Comparison of ENCODE assay signal across 8 mouse cellular contexts in the genomic region with DNA sequence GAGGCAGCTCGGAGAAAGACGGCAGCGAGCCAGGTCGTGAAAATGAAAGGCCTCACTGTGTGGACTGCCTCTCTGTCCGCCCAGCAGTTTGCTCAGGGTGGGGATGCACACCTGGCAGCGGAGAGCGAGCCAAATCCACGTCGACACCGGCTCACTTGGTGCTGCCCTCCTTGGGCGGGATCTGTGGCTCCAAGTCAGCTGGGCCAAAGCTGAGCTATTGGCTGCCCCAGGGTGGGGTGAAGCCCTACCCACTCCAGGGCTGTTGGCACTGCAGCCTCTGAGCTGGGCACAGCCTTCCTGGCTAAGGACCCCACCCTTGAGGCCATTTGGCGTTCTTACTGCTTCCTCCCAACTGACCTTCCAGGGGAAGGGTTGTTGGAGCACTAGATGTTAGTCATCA. TPM values are rescaled to one million over a fixed set of nuclear protein-coding genes. Genes with fewer than 3 reads are reported as not detected.
A peak's percentile ranks its signal among the peaks of the same experiment; 100 is the strongest.
DNase-seq lines count a peak whose midpoint lies in the region; ATAC-seq and TF ChIP-seq lines count a peak whose summit lies in the region.

No protein-coding gene starts in this region.

- no peak for ATAC-seq in forebrain, embryonic 14.5 days
- ATAC-seq in intestine, embryonic 14.5 days (replicated peaks; ENCODE audit: low FRiP score, low TSS enrichment, low read depth) = peak; percentile 22; the same call in 1 of the 2 replicates
- 0 out of 2 replicates have a peak, but pooled peaks have one; percentile 6 for ATAC-seq in midbrain, embryonic 16.5 days

- H3K4me2 ChIP-seq in forebrain, embryonic 14.5 days (ENCODE audit: low read length) = peak overlapping the region; percentile 96
- H3K4me2 ChIP-seq in intestine, embryonic 14.5 days (ENCODE audit: low read length) = peak overlapping the region; percentile 97
- H3K4me2 ChIP-seq in midbrain, embryonic 16.5 days (ENCODE audit: low read length) = peak overlapping the region; percentile 82

- peaks cover 52% of the 10 kb centered on the region for H3K36me3 ChIP-seq in forebrain, embryonic 14.5 days (ENCODE audit: control insufficient read depth, insufficient read depth, low read length)
- peaks cover 54% of the 10 kb centered on the region for H3K36me3 ChIP-seq in intestine, embryonic 14.5 days (ENCODE audit: control insufficient read depth, insufficient read depth, low read length)
- H3K36me3 ChIP-seq in liver, adult 2 months (ENCODE audit: control insufficient read depth, insufficient read depth, low read length) = peaks cover 4% of the 10 kb centered on the region; the same call in 1 of the 2 replicates
- peaks cover 29% of the 10 kb centered on the region for H3K36me3 ChIP-seq in midbrain, embryonic 16.5 days (ENCODE audit: control insufficient read depth, insufficient read depth, low read length)

- H3K27me3 ChIP-seq in forebrain, embryonic 14.5 days (replicated peaks; ENCODE audit: control insufficient read depth, insufficient read depth, low read length) = no peaks in the 10 kb centered on the region
- H3K27me3 ChIP-seq in intestine, embryonic 14.5 days (replicated peaks; ENCODE audit: control insufficient read depth, insufficient read depth, low read length) = no peaks in the 10 kb centered on the region
- no peaks in the 10 kb centered on the region for H3K27me3 ChIP-seq in liver, adult 2 months (ENCODE audit: control insufficient read depth, insufficient read depth, low read length)
- H3K27me3 ChIP-seq in midbrain, embryonic 16.5 days (ENCODE audit: control insufficient read depth, insufficient read depth, low read depth, low read length) = no peaks in the 10 kb centered on the region

- TF ChIP-seq POLR2A in liver, adult 2 months (IDR thresholded peaks at IDR 0.05; ENCODE audit: extremely low read depth, insufficient read depth, low read length) = peak; percentile 64

- no peak for TF ChIP-seq CTCF in liver, adult 2 months (IDR thresholded peaks at IDR 0.05; ENCODE audit: low read depth, low read length)

- 4% methylated on average over 12 of the region's 12 CpGs for WGBS in forebrain, embryonic 14.5 days
- WGBS in intestine, embryonic 14.5 days = 6% methylated on average over 12 of the region's 12 CpGs
- WGBS in liver, adult 2 months = under 1% methylated on average over 12 of the region's 12 CpGs
- 3% methylated on average over 12 of the region's 12 CpGs for WGBS in midbrain, embryonic 16.5 days

- H3K9me3 ChIP-seq in forebrain, embryonic 14.5 days (replicated peaks; ENCODE audit: control insufficient read depth, low read length) = no peaks in the 10 kb centered on the region
- H3K9me3 ChIP-seq in intestine, embryonic 14.5 days (ENCODE audit: control insufficient read depth, low read length) = no peaks in the 10 kb centered on the region
- H3K9me3 ChIP-seq in midbrain, embryonic 16.5 days (replicated peaks; ENCODE audit: control insufficient read depth, low read length, poor library complexity, severe bottlenecking) = no peaks in the 10 kb centered on the region

- no peaks in the 10 kb centered on the region for H3K79me2 ChIP-seq in liver, adult 2 months (ENCODE audit: control insufficient read depth, insufficient read depth, low read length)

- peak overlapping the region; percentile 80 for H3K4me3 ChIP-seq in brown adipose tissue, adult 24 weeks (ENCODE audit: insufficient read depth, low read depth, low read length)
- peak overlapping the region; percentile 54 for H3K4me3 ChIP-seq in forebrain, embryonic 14.5 days (ENCODE audit: low read depth, low read length)
- peak overlapping the region; percentile 71 for H3K4me3 ChIP-seq in intestine, embryonic 14.5 days (ENCODE audit: low read depth, low read length)
- peak overlapping the region; percentile 74 for H3K4me3 ChIP-seq in liver, adult 2 months (ENCODE audit: insufficient read depth, low read depth, low read length)
- peak overlapping the region; percentile 66 for H3K4me3 ChIP-seq in midbrain, embryonic 16.5 days (ENCODE audit: low read depth, low read length)

- intact Hi-C loops in gastrocnemius, postnatal 36 days (cut with DNase I) = no loop called here

- H3K9ac ChIP-seq in forebrain, embryonic 14.5 days (ENCODE audit: low read length) = peak overlapping the region; percentile 84
- H3K9ac ChIP-seq in intestine, embryonic 14.5 days (ENCODE audit: low read length) = peak overlapping the region; percentile 83
- peak overlapping the region; percentile 73 for H3K9ac ChIP-seq in liver, adult 2 months (ENCODE audit: low read depth, low read length)
- peak overlapping the region; percentile 81 for H3K9ac ChIP-seq in midbrain, embryonic 16.5 days (ENCODE audit: low read depth, low read length)

- H3K27ac ChIP-seq in brown adipose tissue, adult 24 weeks (replicated peaks; ENCODE audit: low read depth, low read length) = peak overlapping the region; percentile 42
- H3K27ac ChIP-seq in forebrain, embryonic 14.5 days (ENCODE audit: low read depth, low read length) = no peak overlapping the region
- peak overlapping the region; percentile 43; the same call in 1 of the 2 replicates for H3K27ac ChIP-seq in intestine, embryonic 14.5 days (ENCODE audit: low read depth)
- peak overlapping the region; percentile 79 for H3K27ac ChIP-seq in liver, adult 2 months (replicated peaks; ENCODE audit: insufficient read depth, low read depth, low read length)
- H3K27ac ChIP-seq in midbrain, embryonic 16.5 days (ENCODE audit: low read length) = peak overlapping the region; percentile 91

- peak; percentile 28 for DNase-seq in gastrocnemius, adult 18-20 months (ENCODE audit: low spot score)
- DNase-seq in gastrocnemius, postnatal 36 days = no peak
- no peak for DNase-seq in forebrain, embryonic 14.5 days (ENCODE audit: low spot score)
- DNase-seq in intestine, embryonic 14.5 days (ENCODE audit: low spot score) = no peak
- DNase-seq in liver, adult 2 months (ENCODE audit: extremely low read depth, low read depth, low spot score) = peak; percentile 94
- DNase-seq in testis, postnatal 14 days (ENCODE audit: low spot score) = peak; percentile 55

- peaks cover 5% of the 10 kb centered on the region; the same call in 1 of the 2 replicates for H3K4me1 ChIP-seq in brown adipose tissue, adult 24 weeks (ENCODE audit: control insufficient read depth, insufficient read depth, insufficient read length, low read length)
- peaks cover 10% of the 10 kb centered on the region for H3K4me1 ChIP-seq in forebrain, embryonic 14.5 days (ENCODE audit: control insufficient read depth, insufficient read depth, low read length)
- peaks cover 11% of the 10 kb centered on the region for H3K4me1 ChIP-seq in intestine, embryonic 14.5 days (replicated peaks; ENCODE audit: control insufficient read depth, insufficient read depth, low read length)
- peaks cover 8% of the 10 kb centered on the region for H3K4me1 ChIP-seq in liver, adult 2 months (ENCODE audit: control insufficient read depth, insufficient read depth, low read length)
- peaks cover 16% of the 10 kb centered on the region for H3K4me1 ChIP-seq in midbrain, embryonic 16.5 days (ENCODE audit: control insufficient read depth, insufficient read depth, low read length)

RNA-seq across cellular contexts. Expression of gene Gale, which starts 0.9 kb away (rescaled TPM):
- under 1 TPM; 0.73 to 0.97 TPM for total RNA-seq in gastrocnemius, adult 18-20 months (2021)
- under 1 TPM; 0.49 to 0.69 TPM for total RNA-seq in gastrocnemius, postnatal 36 days (2021)
- 40.3 and 53.3 TPM in 2 replicates for polyA plus RNA-seq in brown adipose tissue, adult 24 weeks (2012; ENCODE audit: insufficient read depth, insufficient read length, missing spikeins)
- polyA plus RNA-seq in forebrain, embryonic 14.5 days (2014; fragmentation: Nextera tagmentation; extraction: Ambion mirVana) = 32.9 and 35.7 TPM in 2 replicates
- polyA plus RNA-seq in intestine, embryonic 14.5 days (2014; fragmentation: Nextera tagmentation; extraction: Ambion mirVana) = 50.1 and 62.2 TPM in 2 replicates
- total RNA-seq in liver, adult 2 months (2014; rRNA removed) = 34.2 and 38.5 TPM in 2 replicates
- 32.0 and 33.6 TPM in 2 replicates for polyA plus RNA-seq in liver, adult 2 months (2012; rRNA removed)
- 41.2 and 47.7 TPM in 2 replicates for polyA plus RNA-seq in midbrain, embryonic 16.5 days (2015; fragmentation: Nextera tagmentation; extraction: Ambion mirVana)

RNA-seq across cellular contexts. Expression of gene Lypla2, which starts 8.0 kb away (rescaled TPM):
- 10 to 100 TPM; 25.2 to 29.8 TPM for total RNA-seq in gastrocnemius, adult 18-20 months (2021)
- 10 to 100 TPM; 22.8 to 27.2 TPM for total RNA-seq in gastrocnemius, postnatal 36 days (2021)
- 29.3 and 29.8 TPM in 2 replicates for polyA plus RNA-seq in brown adipose tissue, adult 24 weeks (2012; ENCODE audit: insufficient read depth, insufficient read length, missing spikeins)
- polyA plus RNA-seq in forebrain, embryonic 14.5 days (2014; fragmentation: Nextera tagmentation; extraction: Ambion mirVana) = 163 and 168 TPM in 2 replicates
- 109 and 111 TPM in 2 replicates for polyA plus RNA-seq in intestine, embryonic 14.5 days (2014; fragmentation: Nextera tagmentation; extraction: Ambion mirVana)
- 21.8 and 25.9 TPM in 2 replicates for total RNA-seq in liver, adult 2 months (2014; rRNA removed)
- polyA plus RNA-seq in liver, adult 2 months (2012; rRNA removed) = 113 and 116 TPM in 2 replicates
- 209 and 230 TPM in 2 replicates for polyA plus RNA-seq in midbrain, embryonic 16.5 days (2015; fragmentation: Nextera tagmentation; extraction: Ambion mirVana)

RNA-seq across cellular contexts. Expression of gene Hmgcl, which starts 18.2 kb away (rescaled TPM):
- total RNA-seq in gastrocnemius, adult 18-20 months (2021) = 10 to 100 TPM; 38.5 to 40.1 TPM
- total RNA-seq in gastrocnemius, postnatal 36 days (2021) = 10 to 100 TPM; 38.7 to 39.0 TPM
- polyA plus RNA-seq in brown adipose tissue, adult 24 weeks (2012; ENCODE audit: insufficient read depth, insufficient read length, missing spikeins) = 45.1 and 79.9 TPM in 2 replicates
- polyA plus RNA-seq in forebrain, embryonic 14.5 days (2014; fragmentation: Nextera tagmentation; extraction: Ambion mirVana) = 70.4 and 71.0 TPM in 2 replicates
- 91.1 and 93.9 TPM in 2 replicates for polyA plus RNA-seq in intestine, embryonic 14.5 days (2014; fragmentation: Nextera tagmentation; extraction: Ambion mirVana)
- total RNA-seq in liver, adult 2 months (2014; rRNA removed) = 179 and 187 TPM in 2 replicates
- polyA plus RNA-seq in liver, adult 2 months (2012; rRNA removed) = 266 and 291 TPM in 2 replicates
- polyA plus RNA-seq in midbrain, embryonic 16.5 days (2015; fragmentation: Nextera tagmentation; extraction: Ambion mirVana) = 59.3 and 68.6 TPM in 2 replicates

RNA-seq across cellular contexts. Expression of gene Pithd1, which starts 22.6 kb away (rescaled TPM):
- 10 to 100 TPM; 25.3 to 26.3 TPM for total RNA-seq in gastrocnemius, adult 18-20 months (2021)
- total RNA-seq in gastrocnemius, postnatal 36 days (2021) = 10 to 100 TPM; 21.3 to 23.9 TPM
- 20.3 and 31.3 TPM in 2 replicates for polyA plus RNA-seq in brown adipose tissue, adult 24 weeks (2012; ENCODE audit: insufficient read depth, insufficient read length, missing spikeins)
- 56.1 and 58.0 TPM in 2 replicates for polyA plus RNA-seq in forebrain, embryonic 14.5 days (2014; fragmentation: Nextera tagmentation; extraction: Ambion mirVana)
- polyA plus RNA-seq in intestine, embryonic 14.5 days (2014; fragmentation: Nextera tagmentation; extraction: Ambion mirVana) = 46.5 and 50.1 TPM in 2 replicates
- 20.3 and 21.0 TPM in 2 replicates for total RNA-seq in liver, adult 2 months (2014; rRNA removed)
- polyA plus RNA-seq in liver, adult 2 months (2012; rRNA removed) = 28.8 and 41.0 TPM in 2 replicates
- polyA plus RNA-seq in midbrain, embryonic 16.5 days (2015; fragmentation: Nextera tagmentation; extraction: Ambion mirVana) = 68.3 and 72.0 TPM in 2 replicates

RNA-seq across cellular contexts. Expression of gene Fuca1, which starts 43.9 kb away (rescaled TPM):
- total RNA-seq in gastrocnemius, adult 18-20 months (2021) = 10 to 100 TPM; 22.5 to 23.3 TPM
- total RNA-seq in gastrocnemius, postnatal 36 days (2021) = 10 to 100 TPM; 16.4 to 18.7 TPM
- 106 and 110 TPM in 2 replicates for polyA plus RNA-seq in brown adipose tissue, adult 24 weeks (2012; ENCODE audit: insufficient read depth, insufficient read length, missing spikeins)
- polyA plus RNA-seq in forebrain, embryonic 14.5 days (2014; fragmentation: Nextera tagmentation; extraction: Ambion mirVana) = 53.1 and 60.7 TPM in 2 replicates
- polyA plus RNA-seq in intestine, embryonic 14.5 days (2014; fragmentation: Nextera tagmentation; extraction: Ambion mirVana) = 108 and 110 TPM in 2 replicates
- total RNA-seq in liver, adult 2 months (2014; rRNA removed) = 45.7 and 46.4 TPM in 2 replicates
- polyA plus RNA-seq in liver, adult 2 months (2012; rRNA removed) = 54.9 and 58.7 TPM in 2 replicates
- 66.0 and 70.1 TPM in 2 replicates for polyA plus RNA-seq in midbrain, embryonic 16.5 days (2015; fragmentation: Nextera tagmentation; extraction: Ambion mirVana)

Comparison
In these comparisons a context has a peak if more than half of its experiments do, and no peak if none do; other contexts are left out.
1. DNase-seq: peak in gastrocnemius, adult 18-20 months (single experiment), liver, adult 2 months (single experiment) and testis, postnatal 14 days (single experiment); none in gastrocnemius, postnatal 36 days (0 of 2), forebrain, embryonic 14.5 days (single experiment) and intestine, embryonic 14.5 days (single experiment).
2. Peak in every context shown above with its lines, with median percentiles within 50 percentile points of each other: H3K4me3 ChIP-seq, H3K4me2 ChIP-seq and H3K9ac ChIP-seq.